Mouse (Mus musculus): ENCODE data around the gene Dhx36. TPM values are rescaled to one million over a fixed set of nuclear protein-coding genes. Genes with fewer than 3 reads are reported as not detected.

Dhx36 gene
- total RNA-seq, 2 experiments from 2014 or later, result 24.1 to 28.4 TPM

DNA sequence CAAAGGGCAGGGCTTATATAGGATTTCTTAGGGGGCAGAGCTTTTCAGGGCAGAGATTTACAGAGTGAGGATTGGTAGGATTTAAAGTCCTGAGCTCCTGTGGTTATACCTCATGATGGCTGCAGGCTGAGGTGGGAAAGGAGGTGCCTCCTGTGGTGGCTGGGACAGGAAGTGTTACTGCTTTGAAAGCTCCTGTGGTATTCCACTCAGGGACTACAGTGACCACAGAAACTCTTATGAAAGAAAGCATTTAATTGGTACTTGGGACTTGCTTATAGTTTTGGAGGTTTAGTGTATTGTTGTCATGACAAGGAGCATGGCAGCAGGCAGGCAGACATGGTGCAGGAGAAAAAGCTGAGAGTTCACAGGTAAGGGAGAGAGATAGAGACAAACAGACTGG lies 70.9 kb downstream of the Dhx36 start:
- DNase-seq (ENCODE audit: low spot score in 2 of 2), result no peak

DNA sequence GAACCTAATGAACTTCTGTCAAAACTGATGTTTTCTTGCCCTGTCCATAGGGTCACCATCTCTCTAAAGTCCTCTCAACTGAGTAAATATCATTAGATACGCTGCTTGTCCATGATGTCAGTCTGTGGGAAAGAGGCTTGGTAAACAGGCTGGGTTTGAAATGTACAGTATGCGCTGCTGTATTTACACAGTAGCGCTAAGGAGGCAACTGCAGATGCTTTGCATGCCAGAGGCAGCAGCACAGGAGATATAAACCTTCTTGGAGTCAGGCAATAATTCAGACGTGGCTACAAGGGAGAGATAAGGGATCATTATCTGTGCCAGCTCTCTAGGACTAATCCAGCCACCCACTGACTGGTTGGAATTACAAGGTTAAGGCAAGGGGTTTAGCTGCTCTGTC lies 73.1 kb downstream of the Dhx36 start:
- no peak for DNase-seq (ENCODE audit: low spot score in 2 of 2)

DNA sequence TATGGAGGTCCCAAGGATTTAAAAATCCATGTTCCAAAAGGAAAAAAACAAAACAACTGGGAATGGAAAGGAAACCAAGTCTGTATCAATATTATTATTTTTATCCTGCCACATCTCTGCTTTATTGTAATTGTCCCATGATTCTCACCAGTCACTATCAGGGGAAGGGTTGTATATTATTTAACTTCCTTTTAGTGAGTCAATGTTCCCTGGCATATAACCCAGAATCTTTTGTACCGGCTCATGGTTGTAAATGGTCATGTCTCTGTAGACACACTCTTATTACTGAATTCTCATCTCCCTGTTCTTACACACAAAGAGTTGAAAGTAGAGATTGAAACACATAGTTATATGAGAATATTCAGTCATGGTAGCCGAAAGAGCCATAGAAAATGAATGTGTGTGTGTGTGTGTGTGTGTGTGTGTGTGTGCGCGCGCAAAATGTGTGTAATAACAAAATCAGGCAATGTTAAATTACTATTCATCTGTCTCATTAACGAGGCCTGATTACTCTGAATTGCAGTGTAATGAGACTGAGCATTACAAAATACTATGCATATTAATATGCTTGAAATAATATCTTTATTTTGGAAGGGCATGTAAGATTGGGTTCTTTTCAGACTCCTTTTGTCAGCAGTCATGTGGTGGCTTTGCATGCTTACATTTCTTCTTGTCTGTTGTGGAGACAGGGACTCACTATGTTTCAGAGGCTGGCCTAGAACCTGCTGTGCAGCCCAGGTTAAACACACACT lies 88.2 kb downstream of the Dhx36 start:
- DNase-seq (ENCODE audit: low spot score in 2 of 2), result no peak

Other genes with a start within 250 kb of the Dhx36 start
- 10 to 100 TPM in 1 of 2 experiments, 1 to 10 TPM in 1; 9.2 to 10.1 TPM for gene Arhgef26, start 168.7 kb downstream of the Dhx36 start, total RNA-seq (2021)
- not detected for gene Gpr149, start 98.1 kb upstream of the Dhx36 start, total RNA-seq (2021)